Mouse (Mus musculus) Muller cell, postnatal 12 days (primary cell): ENCODE measurements around the gene Ube2j1.
"Not testable (repeated sequence)": the region's sequence is repeated elsewhere in the genome, so short reads cannot be mapped to it uniquely, and the experiment has no call there.

Source experiments
- DNase-seq: peaks from one replicate; pipeline ENCODE4 v3.0.0-alpha.2; 2015; ENCODE audit errors: inconsistent ontology term

Gene Ube2j1

DNA sequence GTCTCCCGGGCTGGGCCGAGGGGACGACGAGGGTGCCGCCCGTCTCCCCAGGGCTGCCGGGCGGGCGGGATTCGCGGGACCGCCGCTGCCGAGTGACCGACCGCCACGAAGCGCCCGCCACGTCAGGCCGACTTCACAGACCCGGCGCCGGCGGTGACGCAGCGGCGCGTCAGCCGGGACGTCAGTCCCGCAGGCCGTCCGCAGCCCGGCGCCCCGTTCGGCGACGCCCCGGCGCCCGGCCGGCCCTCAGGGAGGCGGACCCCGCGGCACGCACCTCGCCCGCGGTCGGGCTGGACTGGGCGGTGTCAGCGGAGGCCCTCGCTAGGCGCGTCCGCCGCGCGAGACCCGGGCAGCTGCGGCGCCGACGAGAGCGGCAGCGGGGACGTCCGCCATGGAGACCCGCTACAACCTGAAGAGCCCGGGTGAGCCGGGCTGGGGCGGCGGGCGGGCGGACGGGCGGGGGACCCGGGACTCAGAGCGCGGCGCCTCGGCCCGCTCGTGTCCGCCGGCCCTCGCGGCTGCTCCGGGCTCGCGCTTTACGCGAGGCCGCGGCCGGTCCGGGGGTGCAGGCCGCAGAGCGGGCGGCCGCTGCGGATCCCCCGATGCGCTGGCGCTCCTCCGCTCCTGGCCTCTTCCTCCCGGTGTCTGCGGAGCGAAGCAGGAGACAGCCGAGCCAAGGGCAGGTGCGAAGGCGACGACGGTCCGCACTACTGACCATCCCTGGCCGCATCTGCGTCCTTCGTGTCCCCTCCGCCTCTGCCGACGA, at the start of gene Ube2j1:
Gene Ube2j1 (plus strand): TSS at position 222 of the 766 bp plus-strand sequence.
- DNase-seq = peak; percentile 97

DNA sequence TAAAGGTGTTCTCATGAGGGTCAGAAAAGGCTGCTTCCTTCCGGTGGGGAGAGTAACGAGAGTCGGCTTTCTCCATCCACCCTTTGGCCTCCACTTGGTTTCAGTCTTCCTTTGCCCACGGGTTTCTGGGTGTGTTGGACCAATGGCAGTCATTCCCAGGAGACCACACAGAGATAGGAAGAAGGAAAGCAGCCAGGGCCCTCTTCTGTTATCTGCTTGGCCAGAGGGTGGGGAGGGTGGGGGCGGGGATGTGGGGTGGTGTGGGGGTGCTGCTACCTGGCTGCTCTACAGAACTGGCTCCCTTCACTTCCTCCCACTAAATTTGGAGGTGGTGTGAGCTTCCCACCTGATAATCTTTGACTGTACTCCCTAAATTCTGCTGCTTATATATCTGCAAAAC, 49.6 kb upstream of the Ube2j1 start:
- DNase-seq = no peak

- DNase-seq = no peak
Observed at GRCm38 (mm10) chr4:32982041-32982715, 49.0 kb upstream of the Ube2j1 start.

GRCm38 (mm10) chr4:32982716-32983175, 48.5 kb upstream of the Ube2j1 start, which contains the start of gene Rragd:
Rragd (plus strand) TSS chr4:32983037.
- DNase-seq = peak; percentile 33

DNA sequence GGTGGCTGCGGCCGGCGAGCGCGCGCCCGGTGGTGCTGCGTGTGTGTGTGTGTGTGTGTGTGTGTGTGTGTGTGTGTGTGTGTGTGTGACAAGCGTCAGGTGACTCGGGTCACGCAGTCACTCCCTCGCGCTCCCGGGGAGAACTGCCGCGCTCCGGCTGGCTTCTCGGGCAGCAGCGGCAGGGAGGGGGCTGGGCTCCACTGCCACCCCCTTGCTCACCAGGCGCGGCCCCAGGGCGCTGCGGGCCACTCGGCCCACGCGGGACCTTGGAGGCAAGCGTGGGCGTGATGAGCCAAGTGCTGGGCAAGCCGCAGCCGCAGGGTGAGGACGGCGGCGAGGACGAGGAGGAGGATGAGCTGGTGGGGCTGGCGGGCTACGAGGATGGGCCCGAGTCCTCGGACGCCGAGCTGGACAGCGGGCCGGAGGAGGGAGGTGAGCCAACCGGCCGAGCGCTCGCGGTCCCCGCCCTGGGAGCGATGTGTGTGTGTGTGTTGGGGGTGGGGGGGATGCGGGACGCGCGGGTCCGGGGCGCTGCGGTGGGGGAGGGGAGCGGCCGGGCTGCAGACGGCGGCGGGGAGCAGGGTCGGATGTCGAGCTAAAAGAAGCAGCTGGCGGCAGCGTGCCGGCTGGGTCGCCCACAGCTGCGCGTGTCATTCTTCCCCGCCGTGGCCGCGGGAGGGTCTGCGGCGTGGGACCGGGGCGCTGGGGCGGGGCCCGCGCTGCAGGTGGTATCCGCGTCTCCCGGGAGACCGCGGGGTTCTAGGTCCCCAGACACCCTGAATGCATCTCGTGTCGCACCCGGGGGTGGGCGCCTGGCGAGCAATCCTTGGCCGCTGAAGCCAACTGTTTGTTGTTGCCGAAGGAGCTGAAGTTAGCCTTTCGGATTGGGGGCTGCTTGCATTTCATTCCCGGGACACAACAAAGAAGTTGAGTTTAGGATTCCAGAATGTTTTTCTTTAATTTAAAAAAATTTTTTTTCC, 47.8 kb upstream of the Ube2j1 start:
- peak; percentile 74 for DNase-seq

DNA sequence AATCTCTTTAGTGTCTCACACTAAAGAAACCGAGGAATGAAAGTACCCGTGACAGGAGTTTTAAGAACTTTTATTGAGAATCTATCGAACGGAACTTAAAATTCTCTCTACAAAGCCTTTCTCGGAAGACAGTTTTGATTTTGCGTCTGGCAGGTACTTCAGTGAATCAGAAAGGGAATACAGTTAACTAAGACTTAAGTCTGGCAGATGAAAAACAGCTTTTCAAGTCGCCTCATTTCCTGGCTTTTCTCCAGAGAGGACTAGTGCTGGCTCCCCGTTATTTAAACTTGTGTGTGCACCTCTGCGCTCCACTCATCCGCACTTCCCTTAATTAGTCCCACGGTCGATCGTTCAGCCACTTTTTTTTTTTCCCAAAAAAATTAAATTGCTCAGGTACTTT, 47.0 kb upstream of the Ube2j1 start:
- DNase-seq = peak; percentile 60

DNA sequence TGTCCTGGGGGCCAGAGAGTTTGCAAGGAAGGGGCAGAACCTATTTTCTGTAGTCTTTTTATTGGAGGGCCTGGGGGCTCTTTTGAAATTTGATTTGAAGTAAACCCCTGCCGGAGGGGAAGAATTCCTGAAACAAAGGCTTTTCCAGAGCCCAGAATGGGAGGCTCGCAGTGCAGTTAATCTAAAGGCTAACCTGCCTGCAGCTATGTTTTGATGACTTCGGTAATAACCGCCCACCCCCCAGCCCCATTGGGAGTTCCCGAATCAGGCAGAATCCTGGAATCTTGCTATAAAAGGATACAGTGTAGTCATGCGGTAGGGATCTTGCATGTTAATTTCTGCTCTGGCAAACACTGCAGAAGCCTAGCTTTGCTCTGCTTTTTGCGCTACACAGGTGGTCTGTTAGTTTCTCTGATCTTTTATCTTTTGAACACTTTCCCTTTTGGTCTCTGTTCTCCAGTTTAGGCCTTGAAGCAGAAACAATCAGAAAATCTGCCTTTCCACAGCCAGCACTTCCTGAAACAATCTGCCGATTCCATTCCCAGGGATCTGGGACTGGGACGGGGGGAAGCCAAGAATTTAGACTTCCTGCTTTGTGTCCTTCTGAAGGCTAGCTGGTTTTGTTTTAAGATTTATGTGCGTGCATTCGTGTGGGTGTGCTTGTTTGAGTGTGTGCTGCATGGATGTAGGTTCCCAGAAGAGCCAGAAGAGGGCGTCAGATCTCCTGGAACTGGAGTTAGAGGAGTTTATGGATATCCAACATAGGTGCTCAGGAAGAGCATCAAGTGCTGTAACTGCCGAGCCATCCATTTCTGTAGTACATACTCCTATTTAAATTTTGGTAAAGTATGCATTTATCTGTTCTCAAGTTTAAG, 46.2 kb upstream of the Ube2j1 start:
- peak; percentile 32 for DNase-seq

DNA sequence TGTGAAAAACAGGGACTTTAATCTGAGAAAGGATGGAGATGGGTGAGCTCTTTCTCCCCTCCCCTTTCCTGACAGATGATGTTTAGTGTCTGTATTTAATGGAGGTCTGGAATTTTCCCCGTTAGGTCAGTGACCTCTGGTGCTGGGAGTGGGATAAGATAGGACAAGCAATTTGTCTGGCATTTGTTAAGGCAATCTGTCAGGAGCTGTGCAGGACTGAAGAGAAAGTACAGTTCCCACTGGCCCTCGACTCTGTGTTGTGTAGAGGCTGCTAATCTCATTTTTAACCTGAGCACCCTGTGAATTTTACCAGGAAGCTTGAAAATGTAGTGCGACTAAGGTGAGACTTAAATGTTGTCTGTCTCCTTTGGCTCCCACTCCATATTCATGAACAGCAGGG, 45.5 kb upstream of the Ube2j1 start:
- DNase-seq = no peak

GRCm38 (mm10) chr4:32987006-32987405, 44.2 kb upstream of the Ube2j1 start:
- DNase-seq = no peak

DNA sequence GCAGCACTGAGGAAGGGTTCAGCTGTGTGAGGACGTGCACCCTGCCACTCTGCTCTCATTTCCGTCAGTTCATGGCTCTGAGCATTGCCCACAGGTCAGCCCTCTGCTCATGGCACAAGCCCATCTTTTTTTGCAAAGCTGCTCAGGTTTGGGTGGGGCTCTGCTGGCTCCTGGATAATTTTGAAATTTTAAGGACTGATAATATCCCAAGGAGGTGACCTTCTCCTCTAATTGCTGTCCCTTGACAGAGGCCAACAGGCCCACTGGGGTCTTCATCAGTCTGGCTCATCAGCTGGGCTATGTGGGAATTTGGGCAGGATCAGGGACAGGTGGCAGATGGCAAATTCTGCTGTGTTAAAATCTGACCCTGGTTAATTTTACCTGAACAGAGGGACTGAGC, 41.9 kb upstream of the Ube2j1 start:
- DNase-seq = no peak

GRCm38 (mm10) chr4:32994168-32994567, 37.0 kb upstream of the Ube2j1 start:
- DNase-seq = no peak

- DNase-seq = no peak
Observed at GRCm38 (mm10) chr4:32996083-32996482, 35.1 kb upstream of the Ube2j1 start.

GRCm38 (mm10) chr4:32997571-32997970, 33.6 kb upstream of the Ube2j1 start:
- no peak for DNase-seq

DNA sequence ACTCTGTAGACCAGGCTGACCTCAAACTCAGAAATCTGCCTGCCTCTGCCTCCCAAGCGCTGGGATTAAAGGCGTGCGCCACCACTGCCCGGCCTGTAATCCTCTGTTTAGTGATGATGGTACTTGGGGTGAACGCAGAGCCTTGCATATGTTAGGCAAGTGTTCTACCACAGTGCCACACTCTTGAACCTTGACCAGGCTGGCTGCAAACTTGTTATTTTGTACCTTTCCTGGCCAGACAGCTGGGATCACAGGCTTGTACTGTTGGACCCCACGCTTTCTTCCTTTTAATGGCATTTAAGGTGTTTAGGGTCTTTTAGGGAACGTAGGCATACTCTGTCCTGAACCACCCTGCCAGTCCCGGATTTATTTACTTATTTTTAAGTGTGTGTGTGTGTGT, 32.2 kb upstream of the Ube2j1 start:
- DNase-seq = no peak

DNA sequence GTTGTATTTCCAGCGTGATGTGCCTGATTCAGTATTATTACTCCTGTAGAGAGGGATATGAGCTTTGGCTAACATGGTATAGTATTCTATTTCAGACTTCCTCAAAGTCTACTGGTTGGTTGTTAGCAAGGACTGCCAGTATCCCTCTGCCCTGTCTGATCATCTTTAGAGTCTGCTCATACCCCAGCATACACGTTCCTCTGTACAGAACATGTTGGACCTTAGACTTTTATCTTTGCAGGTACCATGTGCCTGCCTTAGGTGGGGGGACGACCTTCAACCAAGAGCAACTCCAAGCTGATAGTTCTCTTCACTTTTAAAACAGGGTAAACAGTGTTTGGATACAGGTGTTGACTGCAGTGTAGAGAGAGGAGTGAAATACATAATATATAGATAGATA, 29.1 kb upstream of the Ube2j1 start:
- no peak for DNase-seq

DNA sequence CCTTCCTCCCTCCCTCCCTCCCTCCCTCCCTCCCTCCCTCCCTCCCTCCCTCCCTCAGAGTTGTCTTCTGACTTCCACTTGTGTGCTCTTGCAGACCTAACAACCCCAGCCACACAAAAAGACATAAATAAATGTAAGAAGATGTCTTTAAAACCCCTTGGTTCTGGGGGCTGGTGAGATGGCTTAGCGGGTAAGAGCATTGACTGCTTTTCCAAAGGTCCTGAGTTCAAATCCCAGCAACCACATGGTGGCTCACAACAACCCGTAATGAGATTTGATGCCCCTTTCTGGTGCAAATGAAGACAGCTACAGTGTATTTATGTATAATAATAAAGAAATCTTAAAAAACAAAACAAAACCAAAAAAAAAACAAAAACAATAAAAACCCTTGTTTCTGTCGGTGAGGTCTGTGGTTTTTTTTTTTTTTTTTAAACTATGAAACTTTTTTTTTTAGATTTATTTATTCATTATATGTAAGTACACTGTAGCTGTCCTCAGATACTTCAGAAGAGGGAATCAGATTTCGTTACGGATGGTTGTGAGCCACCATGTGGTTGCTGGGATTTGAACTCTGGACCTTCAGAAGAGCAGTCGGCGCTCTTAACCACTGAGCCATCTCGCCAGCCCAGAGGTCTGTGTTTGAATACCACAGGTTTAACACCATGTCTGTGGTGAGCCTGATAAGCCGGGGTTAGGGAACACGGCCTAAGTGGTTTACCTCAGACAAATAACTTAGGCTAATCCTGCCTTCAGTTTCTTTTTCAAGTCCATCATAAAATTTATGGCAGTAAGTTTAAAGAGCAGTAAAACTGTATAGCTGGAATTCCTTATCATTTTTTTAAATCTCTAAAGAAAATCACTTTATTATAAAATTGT, 25.4 kb upstream of the Ube2j1 start:
- not testable (repeated sequence) for DNase-seq

GRCm38 (mm10) chr4:33006844-33007243, 24.4 kb upstream of the Ube2j1 start:
- no peak for DNase-seq

- DNase-seq = no peak
Observed at GRCm38 (mm10) chr4:33007443-33008217, 23.6 kb upstream of the Ube2j1 start.

- DNase-seq = no peak
Observed at GRCm38 (mm10) chr4:33010078-33010477, 21.1 kb upstream of the Ube2j1 start.
